Mouse (Mus musculus) WW6 (cell line): Measurements from ENCODE around the gene Srl.
"Not testable (repeated sequence)": the region's sequence is repeated elsewhere in the genome, so short reads cannot be mapped to it uniquely, and the experiment has no call there.

Experiments used
- DNase-seq: peaks from one replicate; pipeline ENCODE4 v3.0.0-alpha.2; 2013; ENCODE audit warnings: low read depth, low spot score

The Srl gene

GRCm38 (mm10) chr16:4474040-4474881 is 67.4 kb downstream of the Srl start:
- not testable (repeated sequence) for DNase-seq

- no peak for DNase-seq
Observed at GRCm38 (mm10) chr16:4473231-4473630, 68.4 kb downstream of the Srl start.

- no peak for DNase-seq
Observed at GRCm38 (mm10) chr16:4472687-4473086, 68.9 kb downstream of the Srl start.

- DNase-seq = no peak
Observed at GRCm38 (mm10) chr16:4469599-4470352, 71.8 kb downstream of the Srl start.

DNA sequence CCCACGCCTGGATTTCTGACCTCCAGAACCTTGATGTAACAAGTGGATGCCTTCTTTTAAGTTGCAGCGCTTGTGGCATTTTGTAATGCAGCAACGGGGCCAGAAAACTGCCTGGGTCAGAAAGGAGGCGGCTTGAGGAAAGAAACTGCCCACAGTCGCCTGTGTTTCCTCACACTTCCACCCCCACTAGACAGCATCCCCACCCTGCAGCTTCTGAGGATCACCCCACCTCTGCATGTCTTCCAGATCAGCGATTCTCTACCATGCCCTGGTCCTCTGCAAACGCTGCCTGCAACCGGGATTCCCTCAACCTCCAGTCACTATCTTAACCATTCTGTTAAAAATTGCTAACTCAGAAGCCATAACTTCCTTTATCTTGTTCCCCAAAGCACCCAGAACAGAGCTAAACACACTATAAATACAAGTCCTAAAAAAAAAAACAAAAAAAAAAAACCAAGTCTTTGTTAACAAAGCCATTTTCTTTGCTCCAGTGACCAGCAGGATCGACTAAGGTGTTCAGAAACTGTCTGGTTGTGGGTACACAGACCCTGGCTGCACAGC is 77.0 kb downstream of the Srl start:
- DNase-seq = no peak

DNA sequence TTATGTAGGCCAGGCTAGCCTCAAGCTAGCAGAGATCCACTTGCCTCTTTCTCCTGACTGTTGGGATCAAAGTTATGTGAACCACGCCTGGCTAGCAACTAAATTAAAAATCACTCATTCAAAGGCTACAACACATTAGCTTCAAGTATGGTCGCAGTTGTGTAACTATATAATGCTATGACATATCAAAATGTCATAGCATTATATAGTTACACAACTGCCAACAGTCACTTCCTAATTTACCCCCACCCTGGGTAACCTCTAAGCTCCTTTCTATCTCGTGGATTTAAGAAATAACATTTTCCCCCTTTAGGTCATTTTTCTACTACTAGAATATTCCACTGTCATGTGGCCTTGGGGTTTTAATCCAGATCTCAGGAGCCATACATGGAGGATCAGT is 83.7 kb downstream of the Srl start:
- no peak for DNase-seq

- no peak for DNase-seq
Observed at GRCm38 (mm10) chr16:4456391-4456790, 85.2 kb downstream of the Srl start.

GRCm38 (mm10) chr16:4455693-4456092 is 85.9 kb downstream of the Srl start:
- DNase-seq = no peak

DNA sequence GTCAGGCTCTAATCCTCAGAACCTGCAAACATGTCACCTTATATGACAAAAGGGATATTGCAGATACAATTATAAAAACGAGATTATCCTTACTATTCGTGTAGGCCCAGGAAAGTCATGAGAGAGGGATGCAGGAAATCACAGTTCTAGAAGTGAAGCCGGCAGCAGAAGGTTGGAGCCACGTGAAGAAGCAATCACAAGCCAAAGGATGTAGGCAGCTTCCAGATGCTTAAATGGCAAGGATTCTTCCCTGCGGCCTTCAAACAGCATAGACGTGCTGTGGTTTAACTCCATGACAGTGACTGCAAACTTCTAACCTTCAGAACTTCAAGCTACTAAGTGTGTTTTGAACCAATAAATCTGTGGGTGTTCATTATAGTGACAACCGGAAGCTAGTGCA is 87.1 kb downstream of the Srl start:
- DNase-seq = no peak

GRCm38 (mm10) chr16:4449418-4449817 is 92.2 kb downstream of the Srl start:
- DNase-seq = no peak

DNA sequence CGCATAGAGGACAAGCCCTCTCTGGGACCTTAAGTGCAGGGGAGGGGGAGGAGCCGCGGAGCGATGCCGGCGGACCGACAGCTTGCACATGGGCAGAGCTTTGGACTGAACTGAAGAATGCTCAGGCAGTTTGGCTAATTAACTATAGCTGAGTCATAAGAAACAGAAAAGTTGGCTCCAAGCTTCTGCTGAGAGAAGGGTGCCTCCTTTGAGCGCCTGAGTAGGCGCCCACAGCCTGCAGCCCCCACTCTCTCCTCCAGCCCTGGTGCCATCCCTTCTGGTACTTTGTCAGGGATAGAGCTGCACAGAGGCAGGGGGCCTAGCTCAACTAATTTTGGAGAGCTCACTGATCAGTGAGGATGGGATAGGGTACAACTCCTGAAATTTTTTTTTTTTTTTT is 93.4 kb downstream of the Srl start:
- no peak for DNase-seq

- no peak for DNase-seq
Observed at GRCm38 (mm10) chr16:4446395-4446794, 95.2 kb downstream of the Srl start.

DNA sequence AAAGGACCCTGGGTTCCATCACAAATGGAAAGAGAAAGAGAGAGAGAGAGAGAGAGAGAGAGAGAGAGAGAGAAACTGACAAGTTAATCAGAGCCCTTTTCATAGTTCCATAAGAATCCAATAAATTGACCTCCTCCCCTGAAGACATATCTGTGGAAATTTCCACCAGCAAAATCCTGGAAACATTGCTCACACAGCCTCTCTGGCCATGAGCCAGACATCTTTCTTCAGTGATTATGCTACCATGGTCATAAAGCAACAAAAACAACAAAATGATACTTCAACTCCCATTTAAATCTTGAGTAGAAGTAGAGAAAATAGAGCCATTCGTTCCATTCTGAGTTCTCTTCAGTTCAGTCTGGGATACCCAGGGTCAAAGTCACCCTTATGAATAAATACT is 97.2 kb downstream of the Srl start:
- no peak for DNase-seq

GRCm38 (mm10) chr16:4439302-4440066 is 102.1 kb downstream of the Srl start:
- no peak for DNase-seq

DNA sequence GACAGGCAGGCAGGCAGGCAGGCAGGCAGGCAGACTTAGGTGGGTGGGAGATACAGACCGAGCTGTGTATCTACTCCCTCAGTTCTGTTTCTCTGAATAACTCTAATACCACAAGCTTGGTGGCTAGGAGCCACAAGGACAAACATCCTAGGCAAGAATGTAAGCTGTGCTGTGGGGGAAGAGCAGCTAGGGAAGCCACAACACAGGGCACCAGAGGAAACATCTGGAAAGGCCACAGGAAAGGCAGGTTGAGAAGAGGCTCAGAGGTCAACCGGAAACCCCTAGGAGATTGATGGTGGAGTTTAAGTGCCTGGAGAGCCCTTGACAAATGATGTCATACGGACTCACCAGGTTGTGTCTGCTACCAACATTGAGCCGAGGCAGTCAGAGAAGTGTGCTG is 104.9 kb downstream of the Srl start:
- no peak for DNase-seq

DNA sequence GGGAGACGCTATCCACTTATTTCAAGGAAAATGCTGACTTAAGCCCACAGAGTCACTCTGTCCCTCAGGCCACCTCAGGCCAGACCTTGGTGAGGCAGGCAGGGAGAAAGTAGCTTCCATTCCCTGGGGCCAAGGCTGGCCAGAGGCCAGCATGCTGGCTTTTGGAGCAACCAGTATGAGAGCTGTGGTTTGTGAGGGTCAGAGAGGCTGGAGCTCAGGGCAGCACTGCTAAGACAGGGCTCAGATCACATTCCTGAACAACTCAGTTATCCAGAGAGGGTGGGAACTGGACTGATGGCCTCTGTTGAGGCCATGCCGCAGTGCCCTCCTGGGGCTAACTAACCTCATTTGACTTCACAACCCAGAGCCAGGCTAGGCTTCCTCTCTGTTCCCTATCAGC is 106.2 kb downstream of the Srl start:
- DNase-seq = no peak

GRCm38 (mm10) chr16:4431841-4432240 is 109.8 kb downstream of the Srl start:
- no peak for DNase-seq

- no peak for DNase-seq
Observed at GRCm38 (mm10) chr16:4431013-4431412, 110.6 kb downstream of the Srl start.

DNA sequence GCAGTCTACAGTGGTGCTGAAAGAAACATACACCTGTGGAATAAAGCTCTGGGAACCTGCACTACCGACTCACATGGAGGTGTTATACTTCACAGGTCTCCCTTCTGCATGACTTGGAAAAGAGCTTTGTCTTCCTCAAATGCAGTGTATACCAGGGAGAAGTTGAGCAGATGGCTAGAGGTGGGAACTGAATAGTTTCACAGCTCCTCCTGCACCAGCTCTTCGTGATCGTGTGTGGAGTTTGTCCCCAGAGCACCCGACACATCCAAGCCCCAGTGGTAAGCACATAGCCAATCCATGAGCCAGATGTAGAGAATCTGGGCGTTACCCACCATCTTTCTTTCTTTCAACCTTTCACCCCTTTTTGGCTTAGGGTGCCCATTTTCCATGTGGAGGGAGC is 111.4 kb downstream of the Srl start:
- no peak for DNase-seq
